Mouse (Mus musculus): ENCODE results near the gene Clcn2. TPM values are rescaled to one million over a fixed set of nuclear protein-coding genes. Genes with fewer than 3 reads are reported as not detected.

The Clcn2 gene
- polyA plus RNA-seq, 1 experiment = 77.2 TPM

DNA sequence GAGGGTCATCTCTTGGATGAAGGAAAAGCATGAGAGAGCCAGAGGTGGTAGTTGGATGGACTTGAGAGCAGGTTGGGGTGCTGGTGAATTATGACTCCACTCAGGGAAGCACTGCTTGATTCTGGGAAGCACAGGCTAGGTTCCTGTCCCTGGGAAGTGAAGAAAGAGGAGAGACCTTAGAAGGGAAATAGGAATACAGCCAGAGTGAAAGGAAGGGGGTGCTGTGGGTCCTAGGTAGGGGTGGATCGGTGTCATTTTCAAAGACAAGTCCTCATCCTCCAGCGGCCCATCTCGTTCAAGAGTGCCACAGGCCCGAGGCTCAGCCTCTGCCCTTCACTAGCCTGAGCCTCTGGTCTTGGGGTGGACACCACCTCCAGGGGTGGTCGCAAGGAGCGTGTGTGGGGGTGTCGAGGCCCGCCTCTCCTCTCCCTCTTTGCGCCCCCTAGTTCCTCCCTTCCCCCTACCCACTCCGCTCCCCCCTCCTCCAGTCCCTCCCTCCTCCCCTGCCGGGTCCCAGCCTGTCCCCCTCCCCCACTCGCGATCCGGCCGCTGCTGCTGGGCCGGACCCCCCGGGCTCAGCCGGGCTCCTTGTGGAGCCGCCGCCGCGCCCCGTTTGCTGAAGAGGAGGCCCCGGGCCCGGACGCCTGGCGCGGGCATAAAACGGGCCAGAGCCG, 14.8 kb upstream of the Clcn2 start:
- Histone ChIP-seq H3K4me3 (ENCODE audit: control insufficient read depth, low read depth, low read length) (no peak overlapping the region; the same call in 1 of the 2 replicates), H3K27me3 (ENCODE audit: control insufficient read depth, insufficient read depth, low read length) (no peaks in the 10 kb centered on the region; the same call in 1 of the 2 replicates), H3K36me3 (ENCODE audit: control insufficient read depth, insufficient read depth, low read length) (no peaks in the 10 kb centered on the region), H3K27ac (ENCODE audit: control insufficient read depth, insufficient read depth, low read depth, low read length) (no peak overlapping the region), H3K4me1 (ENCODE audit: control insufficient read depth, insufficient read depth, low read length) (peaks cover 5% of the 10 kb centered on the region; the same call in 1 of the 2 replicates)
- TF ChIP-seq POLR2A (IDR thresholded peaks at IDR 0.05; ENCODE audit: control insufficient read depth, low read depth, low read length) = no peak
- no peak for TF ChIP-seq CTCF (IDR thresholded peaks at IDR 0.05; ENCODE audit: control insufficient read depth, insufficient read depth, insufficient replicate concordance, low read depth, low read length)

DNA sequence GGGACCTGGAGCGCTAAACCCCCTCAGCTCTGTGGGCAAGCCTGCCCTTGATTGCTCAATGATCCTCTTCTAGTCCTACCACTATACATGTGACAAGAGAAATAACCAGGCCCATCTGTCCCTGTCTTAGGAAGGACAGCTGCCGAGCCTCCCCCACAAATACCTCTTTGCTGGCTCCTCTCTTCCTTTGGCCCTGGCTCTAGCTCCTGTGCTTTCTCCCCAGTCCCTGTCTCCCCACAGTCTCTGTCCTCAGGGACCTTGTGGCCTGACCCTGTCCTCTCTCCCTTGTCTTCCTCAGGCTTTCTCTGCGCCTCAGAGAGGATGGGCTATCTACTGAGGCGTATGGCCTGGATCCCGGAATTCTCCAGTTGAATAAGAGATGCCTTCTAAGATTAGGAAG, 14.1 kb upstream of the Clcn2 start:
- H3K4me1 ChIP-seq (ENCODE audit: control insufficient read depth, insufficient read depth, low read length) = peaks cover 5% of the 10 kb centered on the region; the same call in 1 of the 2 replicates
- no peak for TF ChIP-seq POLR2A (IDR thresholded peaks at IDR 0.05; ENCODE audit: control insufficient read depth, low read depth, low read length)
- no peak for TF ChIP-seq CTCF (IDR thresholded peaks at IDR 0.05; ENCODE audit: control insufficient read depth, insufficient read depth, insufficient replicate concordance, low read depth, low read length)
- H3K4me3 ChIP-seq (ENCODE audit: control insufficient read depth, low read depth, low read length) = no peak overlapping the region
- H3K27me3 ChIP-seq (ENCODE audit: control insufficient read depth, insufficient read depth, low read length) = no peaks in the 10 kb centered on the region; the same call in 1 of the 2 replicates
- H3K36me3 ChIP-seq (ENCODE audit: control insufficient read depth, insufficient read depth, low read length) = no peaks in the 10 kb centered on the region
- no peak overlapping the region for H3K27ac ChIP-seq (ENCODE audit: control insufficient read depth, insufficient read depth, low read depth, low read length)

DNA sequence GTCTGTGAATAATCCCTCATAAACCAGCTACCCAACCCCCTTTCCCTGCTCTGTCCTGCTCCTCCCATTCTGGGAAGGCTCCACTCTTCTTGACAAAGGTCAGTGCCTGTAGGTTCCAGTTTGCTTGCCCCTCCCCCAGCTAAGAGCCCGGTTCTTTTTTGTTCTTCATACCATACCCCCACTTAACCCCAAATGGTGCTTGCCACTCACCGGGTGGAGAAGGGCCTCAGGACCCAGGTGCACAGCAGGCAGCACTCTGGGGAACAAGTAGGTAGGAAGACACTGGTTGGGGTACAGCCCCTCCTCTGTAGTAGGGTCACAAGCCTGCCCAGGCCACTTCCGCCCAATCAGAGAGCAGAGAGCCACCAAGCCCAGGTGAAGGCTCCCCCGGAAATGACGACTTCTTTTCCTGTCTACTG, 12.8 kb upstream of the Clcn2 start:
- Histone ChIP-seq H3K27me3 (ENCODE audit: control insufficient read depth, insufficient read depth, low read length) (no peaks in the 10 kb centered on the region; the same call in 1 of the 2 replicates), H3K4me1 (ENCODE audit: control insufficient read depth, insufficient read depth, low read length) (peaks cover 5% of the 10 kb centered on the region; the same call in 1 of the 2 replicates), H3K27ac (ENCODE audit: control insufficient read depth, insufficient read depth, low read depth, low read length) (no peak overlapping the region), H3K36me3 (ENCODE audit: control insufficient read depth, insufficient read depth, low read length) (no peaks in the 10 kb centered on the region), H3K4me3 (ENCODE audit: control insufficient read depth, low read depth, low read length) (no peak overlapping the region)
- no peak for TF ChIP-seq CTCF (IDR thresholded peaks at IDR 0.05; ENCODE audit: control insufficient read depth, insufficient read depth, insufficient replicate concordance, low read depth, low read length)

DNA sequence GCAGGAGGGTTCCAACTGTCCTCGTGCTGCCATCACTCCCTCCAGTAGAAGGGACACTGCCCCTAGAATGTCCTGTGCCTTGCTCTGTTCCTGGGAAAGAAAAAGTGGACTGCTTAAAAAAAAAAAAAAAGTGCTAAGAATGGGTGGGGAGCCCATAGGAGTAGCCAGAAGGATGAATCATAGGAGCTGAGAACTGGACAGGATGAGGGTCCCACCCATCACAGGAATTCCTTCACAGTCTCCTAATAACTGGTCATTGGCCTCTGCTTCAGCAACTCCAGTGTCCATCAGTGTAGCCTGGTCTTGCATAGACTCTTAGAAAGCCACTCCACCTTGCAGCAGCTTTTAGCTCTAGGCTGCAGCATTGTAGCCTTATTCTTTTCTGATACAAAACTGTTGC, 8.8 kb upstream of the Clcn2 start:
- H3K4me1 ChIP-seq (ENCODE audit: control insufficient read depth, insufficient read depth, low read length) = no peaks in the 10 kb centered on the region; the same call in 1 of the 2 replicates
- H3K27me3 ChIP-seq (ENCODE audit: control insufficient read depth, insufficient read depth, low read length) = no peaks in the 10 kb centered on the region
- H3K36me3 ChIP-seq (ENCODE audit: control insufficient read depth, insufficient read depth, low read length) = no peaks in the 10 kb centered on the region
- TF ChIP-seq CTCF (IDR thresholded peaks at IDR 0.05; ENCODE audit: control insufficient read depth, insufficient read depth, insufficient replicate concordance, low read depth, low read length) (no peak), POLR2A (IDR thresholded peaks at IDR 0.05; ENCODE audit: control insufficient read depth, low read depth, low read length) (no peak)
- H3K27ac ChIP-seq (ENCODE audit: control insufficient read depth, insufficient read depth, low read depth, low read length) = no peak overlapping the region
- H3K4me3 ChIP-seq (ENCODE audit: control insufficient read depth, low read depth, low read length) = no peak overlapping the region

DNA sequence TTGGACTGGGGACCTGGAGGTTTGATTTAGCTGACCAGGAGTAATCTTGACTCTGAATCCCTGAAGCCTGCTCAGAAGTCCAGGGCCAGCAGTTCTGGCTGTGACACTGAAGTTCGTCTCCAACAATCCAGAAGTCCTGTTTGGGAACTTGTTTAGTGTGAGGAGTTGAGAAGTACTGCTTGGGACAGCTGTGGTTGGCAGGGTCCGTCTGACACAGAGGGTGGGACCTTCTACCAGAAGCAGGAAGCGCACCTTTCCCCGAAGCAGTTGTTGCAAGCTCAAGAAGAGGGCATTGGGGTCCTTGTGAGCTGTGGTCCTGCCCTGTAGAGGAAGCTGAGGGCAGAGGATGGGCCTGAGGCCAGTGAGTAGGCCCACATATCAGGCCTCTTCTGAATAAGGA, 8.2 kb upstream of the Clcn2 start:
- Histone ChIP-seq H3K4me1 (ENCODE audit: control insufficient read depth, insufficient read depth, low read length) (no peaks in the 10 kb centered on the region; the same call in 1 of the 2 replicates), H3K27ac (ENCODE audit: control insufficient read depth, insufficient read depth, low read depth, low read length) (no peak overlapping the region)
- no peak for TF ChIP-seq POLR2A (IDR thresholded peaks at IDR 0.05; ENCODE audit: control insufficient read depth, low read depth, low read length)
- TF ChIP-seq CTCF (IDR thresholded peaks at IDR 0.05; ENCODE audit: control insufficient read depth, insufficient read depth, insufficient replicate concordance, low read depth, low read length) = no peak

DNA sequence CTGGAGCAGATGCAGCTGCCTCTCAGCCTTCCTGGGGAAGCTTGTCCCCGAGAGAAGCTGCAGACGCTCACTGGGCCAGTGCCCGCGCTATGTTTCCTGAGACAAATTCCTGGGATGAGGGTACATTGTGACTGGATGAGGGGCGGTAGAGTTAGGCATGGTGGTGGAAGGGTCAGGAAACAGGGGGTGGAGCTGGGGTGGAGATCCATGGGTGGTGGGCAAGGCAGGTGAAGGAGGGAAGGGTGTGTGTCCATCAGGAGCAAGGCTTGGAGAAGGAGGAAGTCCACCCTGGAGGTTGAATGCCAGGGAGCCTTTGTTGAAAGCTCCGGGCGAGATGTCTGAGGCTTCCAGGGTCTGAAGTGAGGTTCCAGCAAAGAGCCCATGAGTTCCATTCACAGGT, 7.8 kb upstream of the Clcn2 start:
- H3K27me3 ChIP-seq (ENCODE audit: control insufficient read depth, insufficient read depth, low read length) = no peaks in the 10 kb centered on the region
- no peak overlapping the region for H3K27ac ChIP-seq (ENCODE audit: control insufficient read depth, insufficient read depth, low read depth, low read length)
- H3K4me3 ChIP-seq (ENCODE audit: control insufficient read depth, low read depth, low read length) = no peak overlapping the region
- no peaks in the 10 kb centered on the region for H3K36me3 ChIP-seq (ENCODE audit: control insufficient read depth, insufficient read depth, low read length)
- no peak for TF ChIP-seq POLR2A (IDR thresholded peaks at IDR 0.05; ENCODE audit: control insufficient read depth, low read depth, low read length)
- TF ChIP-seq CTCF (IDR thresholded peaks at IDR 0.05; ENCODE audit: control insufficient read depth, insufficient read depth, insufficient replicate concordance, low read depth, low read length) = no peak
- no peaks in the 10 kb centered on the region; the same call in 1 of the 2 replicates for H3K4me1 ChIP-seq (ENCODE audit: control insufficient read depth, insufficient read depth, low read length)

More for the DNA sequence above, 8.2 kb upstream of the Clcn2 start:
- Histone ChIP-seq H3K4me3 (ENCODE audit: control insufficient read depth, low read depth, low read length) (no peak overlapping the region), H3K36me3 (ENCODE audit: control insufficient read depth, insufficient read depth, low read length) (no peaks in the 10 kb centered on the region), H3K27me3 (ENCODE audit: control insufficient read depth, insufficient read depth, low read length) (no peaks in the 10 kb centered on the region)

DNA sequence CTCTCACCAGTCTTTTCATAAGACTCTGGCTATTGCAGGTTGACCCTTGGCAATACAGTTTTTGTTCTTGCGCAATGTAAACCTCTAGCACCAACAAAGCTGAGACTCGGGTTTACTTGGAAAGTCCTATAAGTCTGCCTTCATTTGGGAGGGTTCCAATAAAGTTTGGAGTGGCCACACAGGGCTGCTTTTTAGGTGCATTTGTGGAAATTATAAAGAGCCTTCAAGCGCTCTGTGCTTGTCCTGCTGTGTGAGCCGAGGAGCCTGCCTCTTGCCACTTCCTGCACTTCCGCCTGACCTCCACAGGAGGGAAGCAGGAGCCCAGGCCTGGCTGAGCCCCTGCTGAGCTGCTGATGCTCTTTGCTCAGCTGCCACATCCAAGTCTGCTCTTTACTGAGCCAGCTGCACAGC, 6.8 kb upstream of the Clcn2 start:
- H3K36me3 ChIP-seq (ENCODE audit: control insufficient read depth, insufficient read depth, low read length) = no peaks in the 10 kb centered on the region
- no peaks in the 10 kb centered on the region for H3K4me1 ChIP-seq (ENCODE audit: control insufficient read depth, insufficient read depth, low read length)
- H3K27ac ChIP-seq (ENCODE audit: control insufficient read depth, insufficient read depth, low read depth, low read length) = no peak overlapping the region
- H3K4me3 ChIP-seq (ENCODE audit: control insufficient read depth, low read depth, low read length) = no peak overlapping the region
- TF ChIP-seq POLR2A (IDR thresholded peaks at IDR 0.05; ENCODE audit: control insufficient read depth, low read depth, low read length) (no peak), CTCF (IDR thresholded peaks at IDR 0.05; ENCODE audit: control insufficient read depth, insufficient read depth, insufficient replicate concordance, low read depth, low read length) (peak; percentile 71; the same call in 1 of the 2 replicates)
- H3K27me3 ChIP-seq (ENCODE audit: control insufficient read depth, insufficient read depth, low read length) = no peaks in the 10 kb centered on the region
